Mouse (Mus musculus): Measurements from ENCODE around the gene Rgl3. TPM values are rescaled to one million over a fixed set of nuclear protein-coding genes. Genes with fewer than 3 reads are reported as not detected.

Gene Rgl3
- total and polyA plus RNA-seq, 2 experiments from 2014 or later, result 0.63 to 11.4 TPM

- no peak overlapping the region for H3K9ac ChIP-seq (replicated peaks; ENCODE audit: low read depth, low read length)
- H3K27ac ChIP-seq (ENCODE audit: low read depth), result peak overlapping the region; percentile 77
- peak; percentile 96 for DNase-seq (ENCODE audit: low spot score)
- H3K9me3 ChIP-seq (replicated peaks; ENCODE audit: control insufficient read depth, low read length), result no peaks in the 10 kb centered on the region
- no peaks in the 10 kb centered on the region for H3K27me3 ChIP-seq (ENCODE audit: control insufficient read depth, insufficient read depth, low read length)
- H3K4me3 ChIP-seq (ENCODE audit: low read depth, low read length), result no peak overlapping the region
- peak; percentile 79 for ATAC-seq (ENCODE audit: insufficient read depth, low read depth)
- H3K4me1 ChIP-seq (ENCODE audit: control insufficient read depth, insufficient read depth), result peaks cover 24% of the 10 kb centered on the region
- H3K4me2 ChIP-seq (ENCODE audit: low read depth, low read length), result no peak overlapping the region
- no peaks in the 10 kb centered on the region for H3K36me3 ChIP-seq (replicated peaks; ENCODE audit: control insufficient read depth, insufficient read depth, low read length)
- WGBS, result 18% methylated on average over 6 of the region's 6 CpGs
- TF ChIP-seq CTCF (IDR thresholded peaks at IDR 0.05; ENCODE audit: low read depth), result no peak
- TF ChIP-seq EP300 (IDR thresholded peaks at IDR 0.05; ENCODE audit: low read depth), result no peak; the same call in 1 of the 2 replicates
These were observed 65.2 kb downstream of the Rgl3 start for GRCm38 (mm10) chr9:21924099-21924493.

DNA sequence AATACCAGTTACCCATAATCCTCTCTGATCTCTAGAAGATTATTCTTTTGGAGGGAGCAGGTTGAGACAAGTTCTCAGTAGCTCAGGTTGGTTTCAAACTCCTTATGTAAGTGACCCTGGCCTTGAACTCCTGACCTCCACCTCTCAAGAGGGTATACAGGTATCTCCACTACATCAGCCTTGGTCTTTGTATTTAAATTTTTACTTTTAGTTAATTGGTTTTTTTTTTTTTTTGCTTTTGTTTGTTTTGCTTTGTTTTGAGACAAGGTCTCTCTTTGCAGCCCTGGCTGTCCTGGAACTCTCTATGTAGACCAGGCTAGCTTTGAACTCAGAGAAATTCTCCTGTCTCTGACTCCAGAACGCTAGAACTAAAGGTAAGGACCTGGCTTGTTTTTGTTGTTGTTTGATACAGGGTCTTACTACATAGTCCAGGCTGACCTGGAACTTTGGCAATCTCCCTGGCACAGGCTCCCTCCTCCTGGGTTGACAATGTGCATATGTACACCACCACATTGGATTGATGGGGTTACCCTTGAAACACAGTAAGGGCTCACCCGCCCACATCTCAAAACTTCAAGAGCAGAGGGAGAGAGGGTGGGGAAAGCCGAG lies 65.7 kb downstream of the Rgl3 start:
- H3K4me2 ChIP-seq (ENCODE audit: low read depth, low read length), result no peak overlapping the region
- no peak overlapping the region for H3K4me3 ChIP-seq (ENCODE audit: low read depth, low read length)
- WGBS, result 13% methylated on average over 3 of the region's 3 CpGs
- no peaks in the 10 kb centered on the region for H3K36me3 ChIP-seq (replicated peaks; ENCODE audit: control insufficient read depth, insufficient read depth, low read length)
- no peak for TF ChIP-seq CTCF (IDR thresholded peaks at IDR 0.05; ENCODE audit: low read depth)
- peak overlapping the region; percentile 77 for H3K27ac ChIP-seq (ENCODE audit: low read depth)
- ATAC-seq (ENCODE audit: insufficient read depth, low read depth) (no peak), DNase-seq (ENCODE audit: low spot score) (no peak)
- no peak overlapping the region for H3K9ac ChIP-seq (replicated peaks; ENCODE audit: low read depth, low read length)
- no peaks in the 10 kb centered on the region for H3K27me3 ChIP-seq (ENCODE audit: control insufficient read depth, insufficient read depth, low read length)
- peaks cover 24% of the 10 kb centered on the region for H3K4me1 ChIP-seq (ENCODE audit: control insufficient read depth, insufficient read depth)
- no peaks in the 10 kb centered on the region for H3K9me3 ChIP-seq (replicated peaks; ENCODE audit: control insufficient read depth, low read length)

GRCm38 (mm10) chr9:21923036-21923435 lies 66.2 kb downstream of the Rgl3 start:
- ATAC-seq (ENCODE audit: insufficient read depth, low read depth) (no peak), DNase-seq (ENCODE audit: low spot score) (no peak)
- Histone ChIP-seq H3K9ac (replicated peaks; ENCODE audit: low read depth, low read length) (no peak overlapping the region), H3K4me2 (ENCODE audit: low read depth, low read length) (no peak overlapping the region), H3K9me3 (replicated peaks; ENCODE audit: control insufficient read depth, low read length) (no peaks in the 10 kb centered on the region), H3K27ac (ENCODE audit: low read depth) (peak overlapping the region; percentile 77), H3K27me3 (ENCODE audit: control insufficient read depth, insufficient read depth, low read length) (no peaks in the 10 kb centered on the region), H3K4me1 (ENCODE audit: control insufficient read depth, insufficient read depth) (peaks cover 24% of the 10 kb centered on the region), H3K36me3 (replicated peaks; ENCODE audit: control insufficient read depth, insufficient read depth, low read length) (no peaks in the 10 kb centered on the region), H3K4me3 (ENCODE audit: low read depth, low read length) (no peak overlapping the region)
- TF ChIP-seq CTCF (IDR thresholded peaks at IDR 0.05; ENCODE audit: low read depth) (no peak), EP300 (IDR thresholded peaks at IDR 0.05; ENCODE audit: low read depth) (no peak)
- WGBS, result 85% methylated on average over 4 of the region's 4 CpGs

Other genes starting within 250 kb of the Rgl3 start
- 22.3 and 76.0 TPM in 2 replicates for gene Spc24, start 229.1 kb downstream of the Rgl3 start, total RNA-seq (2014; rRNA removed; ENCODE audit: low replicate concordance)
- 35.2 and 40.3 TPM in 2 replicates for gene Spc24, start 229.1 kb downstream of the Rgl3 start, polyA plus RNA-seq (2015; fragmentation: Nextera tagmentation; extraction: Ambion mirVana)
- 78.5 and 92.4 TPM in 2 replicates for gene Kank2, start 190.7 kb downstream of the Rgl3 start, total RNA-seq (2014; rRNA removed; ENCODE audit: low replicate concordance)
- 10.3 and 10.9 TPM in 2 replicates for gene Kank2, start 190.7 kb downstream of the Rgl3 start, polyA plus RNA-seq (2015; fragmentation: Nextera tagmentation; extraction: Ambion mirVana)
- gene Angptl8, start 153.9 kb downstream of the Rgl3 start, total RNA-seq (2014; rRNA removed; ENCODE audit: low replicate concordance), result not detected in 2 replicates
- gene Angptl8, start 153.9 kb downstream of the Rgl3 start, polyA plus RNA-seq (2015; fragmentation: Nextera tagmentation; extraction: Ambion mirVana), result 0.55 and 0.69 TPM in 2 replicates
- gene Dock6, start 136.8 kb downstream of the Rgl3 start, total RNA-seq (2014; rRNA removed; ENCODE audit: low replicate concordance), result 38.5 and 65.3 TPM in 2 replicates
- gene Dock6, start 136.8 kb downstream of the Rgl3 start, polyA plus RNA-seq (2015; fragmentation: Nextera tagmentation; extraction: Ambion mirVana), result 19.1 and 22.7 TPM in 2 replicates
- gene Rab3d, start 71.3 kb downstream of the Rgl3 start, total RNA-seq (2014; rRNA removed; ENCODE audit: low replicate concordance), result 8.9 and 11.2 TPM in 2 replicates
- 7.7 and 7.9 TPM in 2 replicates for gene Rab3d, start 71.3 kb downstream of the Rgl3 start, polyA plus RNA-seq (2015; fragmentation: Nextera tagmentation; extraction: Ambion mirVana)
- gene Ccdc159, start 62.0 kb downstream of the Rgl3 start, total RNA-seq (2014; rRNA removed; ENCODE audit: low replicate concordance), result 0.88 TPM in 1 of 2 replicates, not detected in the other
- 0.77 and 0.97 TPM in 2 replicates for gene Ccdc159, start 62.0 kb downstream of the Rgl3 start, polyA plus RNA-seq (2015; fragmentation: Nextera tagmentation; extraction: Ambion mirVana)
- 52.6 and 53.9 TPM in 2 replicates for gene Tmem205, start 61.9 kb downstream of the Rgl3 start, total RNA-seq (2014; rRNA removed; ENCODE audit: low replicate concordance)
- 44.8 and 47.2 TPM in 2 replicates for gene Tmem205, start 61.9 kb downstream of the Rgl3 start, polyA plus RNA-seq (2015; fragmentation: Nextera tagmentation; extraction: Ambion mirVana)
- 2.6 and 6.4 TPM in 2 replicates for gene Plppr2, start 52.4 kb downstream of the Rgl3 start, total RNA-seq (2014; rRNA removed; ENCODE audit: low replicate concordance)
- gene Plppr2, start 52.4 kb downstream of the Rgl3 start, polyA plus RNA-seq (2015; fragmentation: Nextera tagmentation; extraction: Ambion mirVana), result 0.86 and 1.4 TPM in 2 replicates
- gene Swsap1, start 33.7 kb downstream of the Rgl3 start, total RNA-seq (2014; rRNA removed; ENCODE audit: low replicate concordance), result 14.3 and 19.5 TPM in 2 replicates
- gene Swsap1, start 33.7 kb downstream of the Rgl3 start, polyA plus RNA-seq (2015; fragmentation: Nextera tagmentation; extraction: Ambion mirVana), result 4.6 and 5.1 TPM in 2 replicates
- gene Epor, start 25.9 kb downstream of the Rgl3 start, total RNA-seq (2014; rRNA removed; ENCODE audit: low replicate concordance), result 0.27 and 2.8 TPM in 2 replicates
- gene Epor, start 25.9 kb downstream of the Rgl3 start, polyA plus RNA-seq (2015; fragmentation: Nextera tagmentation; extraction: Ambion mirVana), result 2.6 and 3.4 TPM in 2 replicates
- gene Ccdc151, start 13.2 kb upstream of the Rgl3 start, total RNA-seq (2014; rRNA removed; ENCODE audit: low replicate concordance), result 0.15 TPM in 1 of 2 replicates, not detected in the other
- gene Ccdc151, start 13.2 kb upstream of the Rgl3 start, polyA plus RNA-seq (2015; fragmentation: Nextera tagmentation; extraction: Ambion mirVana), result 0.12 and 0.18 TPM in 2 replicates
- 49.0 and 58.2 TPM in 2 replicates for gene Prkcsh, start 13.4 kb upstream of the Rgl3 start, total RNA-seq (2014; rRNA removed; ENCODE audit: low replicate concordance)
- gene Prkcsh, start 13.4 kb upstream of the Rgl3 start, polyA plus RNA-seq (2015; fragmentation: Nextera tagmentation; extraction: Ambion mirVana), result 33.7 and 34.6 TPM in 2 replicates
- gene Elavl3, start 62.6 kb upstream of the Rgl3 start, total RNA-seq (2014; rRNA removed; ENCODE audit: low replicate concordance), result 0.04 and 0.15 TPM in 2 replicates
- 0.03 TPM in 1 of 2 replicates, not detected in the other for gene Elavl3, start 62.6 kb upstream of the Rgl3 start, polyA plus RNA-seq (2015; fragmentation: Nextera tagmentation; extraction: Ambion mirVana)
- gene Gm49318, start 81.8 kb upstream of the Rgl3 start, total RNA-seq (2014; rRNA removed; ENCODE audit: low replicate concordance), result not detected in 2 replicates
- gene Gm49318, start 81.8 kb upstream of the Rgl3 start, polyA plus RNA-seq (2015; fragmentation: Nextera tagmentation; extraction: Ambion mirVana), result not detected in 2 replicates
- 26.1 and 27.4 TPM in 2 replicates for gene Zfp653, start 81.9 kb upstream of the Rgl3 start, total RNA-seq (2014; rRNA removed; ENCODE audit: low replicate concordance)
- 4.0 and 4.3 TPM in 2 replicates for gene Zfp653, start 81.9 kb upstream of the Rgl3 start, polyA plus RNA-seq (2015; fragmentation: Nextera tagmentation; extraction: Ambion mirVana)
- 106 and 138 TPM in 2 replicates for gene Ecsit, start 96.0 kb upstream of the Rgl3 start, total RNA-seq (2014; rRNA removed; ENCODE audit: low replicate concordance)
- gene Ecsit, start 96.0 kb upstream of the Rgl3 start, polyA plus RNA-seq (2015; fragmentation: Nextera tagmentation; extraction: Ambion mirVana), result 80.1 and 82.0 TPM in 2 replicates
- gene Cnn1, start 109.8 kb upstream of the Rgl3 start, total RNA-seq (2014; rRNA removed; ENCODE audit: low replicate concordance), result 56.3 and 305 TPM in 2 replicates
- 41.3 and 53.5 TPM in 2 replicates for gene Cnn1, start 109.8 kb upstream of the Rgl3 start, polyA plus RNA-seq (2015; fragmentation: Nextera tagmentation; extraction: Ambion mirVana)
- 86.6 and 132 TPM in 2 replicates for gene Elof1, start 127.7 kb upstream of the Rgl3 start, total RNA-seq (2014; rRNA removed; ENCODE audit: low replicate concordance)
- 82.3 and 89.1 TPM in 2 replicates for gene Elof1, start 127.7 kb upstream of the Rgl3 start, polyA plus RNA-seq (2015; fragmentation: Nextera tagmentation; extraction: Ambion mirVana)
- 0.77 and 4.4 TPM in 2 replicates for gene Acp5, start 146.3 kb upstream of the Rgl3 start, total RNA-seq (2014; rRNA removed; ENCODE audit: low replicate concordance)
- gene Acp5, start 146.3 kb upstream of the Rgl3 start, polyA plus RNA-seq (2015; fragmentation: Nextera tagmentation; extraction: Ambion mirVana), result 2.0 TPM in 2 replicates
- gene Pigyl, start 167.4 kb upstream of the Rgl3 start, total RNA-seq (2014; rRNA removed; ENCODE audit: low replicate concordance), result 7.4 and 28.1 TPM in 2 replicates
- 61.7 and 68.1 TPM in 2 replicates for gene Pigyl, start 167.4 kb upstream of the Rgl3 start, polyA plus RNA-seq (2015; fragmentation: Nextera tagmentation; extraction: Ambion mirVana)
- gene Zfp872, start 198.6 kb upstream of the Rgl3 start, total RNA-seq (2014; rRNA removed; ENCODE audit: low replicate concordance), result not detected in 2 replicates
- gene Zfp872, start 198.6 kb upstream of the Rgl3 start, polyA plus RNA-seq (2015; fragmentation: Nextera tagmentation; extraction: Ambion mirVana), result not detected in 2 replicates
- 7.5 and 12.6 TPM in 2 replicates for gene Zfp809, start 236.3 kb upstream of the Rgl3 start, total RNA-seq (2014; rRNA removed; ENCODE audit: low replicate concordance)
- 14.6 and 16.7 TPM in 2 replicates for gene Zfp809, start 236.3 kb upstream of the Rgl3 start, polyA plus RNA-seq (2015; fragmentation: Nextera tagmentation; extraction: Ambion mirVana)

Measured in heart, postnatal 0 days (tissue).